Mouse (Mus musculus): ENCODE measurements around the gene Atp6v1g2. TPM values are rescaled to one million over a fixed set of nuclear protein-coding genes. Genes with fewer than 3 reads are reported as not detected.

Atp6v1g2 gene
- polyA plus RNA-seq, 1 experiment: 74.9 TPM

DNA sequence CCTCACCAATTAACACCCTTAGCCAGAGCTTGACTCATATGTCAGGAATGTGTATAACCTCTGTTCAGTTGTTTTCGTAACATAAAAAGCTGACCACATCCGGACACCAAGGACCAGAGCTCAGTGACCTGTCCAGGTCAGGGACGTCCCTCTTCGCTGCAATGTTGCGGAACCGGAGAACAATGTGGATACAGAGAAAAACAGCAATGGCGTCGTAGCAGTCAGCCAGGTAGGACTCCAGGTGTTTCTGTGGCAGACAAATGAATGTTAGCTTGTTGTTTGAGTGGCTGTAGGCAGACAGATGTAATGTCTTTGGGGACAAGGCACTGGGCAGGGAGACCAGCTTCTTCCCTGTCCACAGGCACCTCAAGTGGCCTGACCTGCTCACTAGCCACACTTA, 44.6 kb downstream of the Atp6v1g2 start:
- TF ChIP-seq POLR2A (IDR thresholded peaks at IDR 0.05; ENCODE audit: borderline replicate concordance, extremely low read depth, insufficient read depth, insufficient read length, poor library complexity, severe bottlenecking) (no peak), CTCF (IDR thresholded peaks at IDR 0.05; ENCODE audit: borderline replicate concordance, extremely low read depth, insufficient read depth, insufficient read length) (no peak)
- no peak for DNase-seq (ENCODE audit: low read depth)

GRCm38 (mm10) chr17:35278957-35279688, 45.7 kb downstream of the Atp6v1g2 start:
- DNase-seq (ENCODE audit: low read depth): no peak
- no peak for TF ChIP-seq POLR2A (IDR thresholded peaks at IDR 0.05; ENCODE audit: borderline replicate concordance, extremely low read depth, insufficient read depth, insufficient read length, poor library complexity, severe bottlenecking)
- no peak for TF ChIP-seq CTCF (IDR thresholded peaks at IDR 0.05; ENCODE audit: borderline replicate concordance, extremely low read depth, insufficient read depth, insufficient read length)

- TF ChIP-seq CTCF (IDR thresholded peaks at IDR 0.05; ENCODE audit: borderline replicate concordance, extremely low read depth, insufficient read depth, insufficient read length): no peak
- TF ChIP-seq POLR2A (IDR thresholded peaks at IDR 0.05; ENCODE audit: borderline replicate concordance, extremely low read depth, insufficient read depth, insufficient read length, poor library complexity, severe bottlenecking): no peak
These were observed 46.8 kb downstream of the Atp6v1g2 start for GRCm38 (mm10) chr17:35280276-35280675.

GRCm38 (mm10) chr17:35285431-35285830, 52.0 kb downstream of the Atp6v1g2 start:
- TF ChIP-seq CTCF (IDR thresholded peaks at IDR 0.05; ENCODE audit: borderline replicate concordance, extremely low read depth, insufficient read depth, insufficient read length): no peak
- TF ChIP-seq POLR2A (IDR thresholded peaks at IDR 0.05; ENCODE audit: borderline replicate concordance, extremely low read depth, insufficient read depth, insufficient read length, poor library complexity, severe bottlenecking): no peak
- DNase-seq (ENCODE audit: low read depth): no peak

More at GRCm38 (mm10) chr17:35280276-35280675, 46.8 kb downstream of the Atp6v1g2 start:
- no peak for DNase-seq (ENCODE audit: low read depth)

Other genes starting within 250 kb of the Atp6v1g2 start
- 99.2 and 119 TPM in 2 replicates for gene Vars, start 232.7 kb upstream of the Atp6v1g2 start, polyA plus RNA-seq (2012; rRNA removed)
- gene Vwa7, start 217.1 kb upstream of the Atp6v1g2 start, polyA plus RNA-seq (2012; rRNA removed): 0.49 and 0.71 TPM in 2 replicates
- gene Sapcd1, start 205.6 kb upstream of the Atp6v1g2 start, polyA plus RNA-seq (2012; rRNA removed): 4.0 and 6.5 TPM in 2 replicates
- gene Msh5, start 186.9 kb upstream of the Atp6v1g2 start, polyA plus RNA-seq (2012; rRNA removed): 4.2 and 6.4 TPM in 2 replicates
- 69.6 and 89.8 TPM in 2 replicates for gene Clic1, start 183.7 kb upstream of the Atp6v1g2 start, polyA plus RNA-seq (2012; rRNA removed)
- 322 and 438 TPM in 2 replicates for gene Ddah2, start 174.6 kb upstream of the Atp6v1g2 start, polyA plus RNA-seq (2012; rRNA removed)
- 0.42 and 0.50 TPM in 2 replicates for gene Ly6g6c, start 168.3 kb upstream of the Atp6v1g2 start, polyA plus RNA-seq (2012; rRNA removed)
- 0.30 and 0.35 TPM in 2 replicates for gene Mpig6b, start 167.5 kb upstream of the Atp6v1g2 start, polyA plus RNA-seq (2012; rRNA removed)
- 1.2 and 12.4 TPM in 2 replicates for gene Ly6g6e, start 156.8 kb upstream of the Atp6v1g2 start, polyA plus RNA-seq (2012; rRNA removed)
- gene Ly6g6d, start 155.6 kb upstream of the Atp6v1g2 start, polyA plus RNA-seq (2012; rRNA removed): 1.8 and 2.7 TPM in 2 replicates
- 0.15 and 0.30 TPM in 2 replicates for gene Ly6g6f, start 148.1 kb upstream of the Atp6v1g2 start, polyA plus RNA-seq (2012; rRNA removed)
- gene Abhd16a, start 144.4 kb upstream of the Atp6v1g2 start, polyA plus RNA-seq (2012; rRNA removed): 91.0 and 135 TPM in 2 replicates
- not detected in 2 replicates for gene Ly6g5c, start 125.4 kb upstream of the Atp6v1g2 start, polyA plus RNA-seq (2012; rRNA removed)
- 3.1 and 3.4 TPM in 2 replicates for gene Ly6g5b, start 118.2 kb upstream of the Atp6v1g2 start, polyA plus RNA-seq (2012; rRNA removed)
- gene Gpank1, start 112.2 kb upstream of the Atp6v1g2 start, polyA plus RNA-seq (2012; rRNA removed): 21.4 and 25.3 TPM in 2 replicates
- gene Csnk2b, start 111.6 kb upstream of the Atp6v1g2 start, polyA plus RNA-seq (2012; rRNA removed): 243 and 257 TPM in 2 replicates
- gene D17H6S53E, start 107.3 kb upstream of the Atp6v1g2 start, polyA plus RNA-seq (2012; rRNA removed): 3.3 and 4.6 TPM in 2 replicates
- 0.93 and 1.1 TPM in 2 replicates for gene Apom, start 101.6 kb upstream of the Atp6v1g2 start, polyA plus RNA-seq (2012; rRNA removed)
- gene Bag6, start 98.5 kb upstream of the Atp6v1g2 start, polyA plus RNA-seq (2012; rRNA removed): 378 and 427 TPM in 2 replicates
- gene Prrc2a, start 68.8 kb upstream of the Atp6v1g2 start, polyA plus RNA-seq (2012; rRNA removed): 367 and 409 TPM in 2 replicates
- gene Aif1, start 57.6 kb upstream of the Atp6v1g2 start, polyA plus RNA-seq (2012; rRNA removed): 1.6 and 2.2 TPM in 2 replicates
- gene Lst1, start 45.2 kb upstream of the Atp6v1g2 start, polyA plus RNA-seq (2012; rRNA removed): 8.2 and 11.8 TPM in 2 replicates
- gene Ltb, start 39.2 kb upstream of the Atp6v1g2 start, polyA plus RNA-seq (2012; rRNA removed): 0.58 and 1.1 TPM in 2 replicates
- gene Tnf, start 31.7 kb upstream of the Atp6v1g2 start, polyA plus RNA-seq (2012; rRNA removed): 0.15 and 0.21 TPM in 2 replicates
- gene Lta, start 28.3 kb upstream of the Atp6v1g2 start, polyA plus RNA-seq (2012; rRNA removed): 0.27 and 0.29 TPM in 2 replicates
- gene Gm16181, start 12.8 kb upstream of the Atp6v1g2 start, polyA plus RNA-seq (2012; rRNA removed): not detected in 2 replicates
- gene Nfkbil1, start 2.1 kb downstream of the Atp6v1g2 start, polyA plus RNA-seq (2012; rRNA removed): 13.4 and 17.3 TPM in 2 replicates
- 887 and 1,110 TPM in 2 replicates for gene Ddx39b, start 8.1 kb downstream of the Atp6v1g2 start, polyA plus RNA-seq (2012; rRNA removed)
- 37.1 and 39.5 TPM in 2 replicates for gene H2-D1, start 29.1 kb downstream of the Atp6v1g2 start, polyA plus RNA-seq (2012; rRNA removed)
- gene H2-Q1, start 86.7 kb downstream of the Atp6v1g2 start, polyA plus RNA-seq (2012; rRNA removed): 0.10 TPM in 2 replicates
- gene H2-Q2, start 108.6 kb downstream of the Atp6v1g2 start, polyA plus RNA-seq (2012; rRNA removed): 0.97 and 1.4 TPM in 2 replicates
- gene H2-Q4, start 146.0 kb downstream of the Atp6v1g2 start, polyA plus RNA-seq (2012; rRNA removed): 2.9 and 3.0 TPM in 2 replicates
- 0.57 and 0.58 TPM in 2 replicates for gene H2-Q6, start 191.2 kb downstream of the Atp6v1g2 start, polyA plus RNA-seq (2012; rRNA removed)
- 3.6 and 4.3 TPM in 2 replicates for gene H2-Q7, start 205.5 kb downstream of the Atp6v1g2 start, polyA plus RNA-seq (2012; rRNA removed)
- gene H2-Q10, start 236.4 kb downstream of the Atp6v1g2 start, polyA plus RNA-seq (2012; rRNA removed): 0.11 and 0.26 TPM in 2 replicates

Measured in brain, embryonic 14.5 days (tissue).